Mouse (Mus musculus) cerebellum, adult 8-10 months (tissue): ENCODE data around the gene BC107364.
"Not testable (repeated sequence)": the region's sequence is repeated elsewhere in the genome, so short reads cannot be mapped to it uniquely, and the experiment has no call there.

Source experiments
- DNase-seq: peaks from one replicate; pipeline ENCODE4 v3.0.0; 2022

The BC107364 gene

GRCm38 (mm10) chr3:96485361-96485760, 33.3 kb upstream of the BC107364 start:
- no peak for DNase-seq

DNA sequence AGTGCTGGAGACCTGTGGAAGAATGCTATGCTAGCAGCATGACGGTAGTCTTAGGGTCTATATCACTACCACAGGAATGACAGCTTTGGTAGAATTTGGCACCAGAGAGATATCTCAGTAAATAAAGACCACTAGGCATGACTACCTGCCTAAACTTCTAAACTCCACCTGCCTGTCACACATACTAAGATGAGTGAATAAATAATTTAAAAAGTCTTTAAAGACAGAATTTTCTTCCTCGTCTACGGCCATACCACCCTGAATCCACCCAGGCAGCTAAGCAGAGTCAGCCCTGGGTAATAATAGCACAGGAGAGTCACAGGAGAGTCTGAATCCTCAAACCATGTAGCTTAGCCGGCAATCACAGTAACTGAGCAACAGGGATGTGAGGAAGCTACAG, 32.8 kb upstream of the BC107364 start:
- DNase-seq: no peak

DNA sequence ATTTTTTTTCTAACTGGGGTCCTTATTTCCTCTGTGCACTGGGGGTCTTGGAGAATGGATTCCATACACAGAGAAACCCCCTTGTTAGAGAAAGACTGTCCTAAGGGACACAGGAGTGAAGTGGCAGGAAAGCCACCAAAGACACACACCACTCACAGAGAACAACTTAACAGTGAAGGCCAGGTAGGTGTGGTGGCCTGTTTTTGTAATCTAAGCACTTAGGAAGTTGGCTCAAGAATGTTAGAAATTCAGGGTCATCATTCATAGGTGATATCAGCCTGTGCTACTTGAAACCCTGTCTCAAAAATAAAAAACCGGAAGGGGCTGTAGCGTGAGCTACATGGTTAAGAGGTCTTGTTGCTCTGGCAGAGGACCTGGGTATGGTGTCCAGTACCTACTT, 31.8 kb upstream of the BC107364 start:
- DNase-seq: no peak

DNA sequence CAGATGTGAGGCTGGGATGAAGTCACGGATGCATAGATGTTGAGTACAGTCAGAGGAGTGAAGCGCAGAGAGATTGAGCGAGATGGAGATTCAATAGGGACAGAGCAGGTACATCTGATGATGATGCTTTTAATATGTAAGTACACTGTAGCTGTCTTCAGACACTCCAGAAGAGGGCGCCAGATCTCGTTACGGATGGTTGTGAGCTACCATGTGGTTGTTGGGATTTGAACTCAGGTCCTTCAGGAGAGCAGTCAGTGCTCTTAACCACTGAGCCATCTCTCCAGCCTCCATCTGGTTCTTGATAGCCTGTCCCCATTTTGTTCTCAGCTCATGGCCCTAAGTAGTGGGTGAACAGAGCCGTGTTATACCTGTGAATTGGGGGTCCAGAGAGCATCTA, 30.9 kb upstream of the BC107364 start:
- not testable (repeated sequence) for DNase-seq

DNA sequence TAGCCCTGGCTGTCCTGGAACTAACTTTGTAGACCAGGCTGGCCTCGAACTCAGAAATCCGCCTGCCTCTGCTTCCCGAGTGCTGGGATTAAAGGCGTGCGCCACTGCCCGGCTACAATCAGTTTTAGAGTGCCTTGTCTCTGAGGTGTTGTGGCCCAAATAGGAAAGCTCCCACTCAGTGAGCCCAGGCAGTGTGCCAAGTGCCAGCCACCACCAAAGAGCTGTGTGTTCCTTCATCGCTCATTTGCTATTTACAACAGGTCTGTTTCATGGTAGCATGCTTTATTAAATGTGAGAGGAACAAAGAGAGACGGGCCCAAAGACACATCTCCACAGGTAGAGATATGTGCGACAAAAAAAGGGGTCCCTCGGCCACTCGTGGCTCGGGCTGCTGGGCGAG, 30.3 kb upstream of the BC107364 start:
- no peak for DNase-seq

DNA sequence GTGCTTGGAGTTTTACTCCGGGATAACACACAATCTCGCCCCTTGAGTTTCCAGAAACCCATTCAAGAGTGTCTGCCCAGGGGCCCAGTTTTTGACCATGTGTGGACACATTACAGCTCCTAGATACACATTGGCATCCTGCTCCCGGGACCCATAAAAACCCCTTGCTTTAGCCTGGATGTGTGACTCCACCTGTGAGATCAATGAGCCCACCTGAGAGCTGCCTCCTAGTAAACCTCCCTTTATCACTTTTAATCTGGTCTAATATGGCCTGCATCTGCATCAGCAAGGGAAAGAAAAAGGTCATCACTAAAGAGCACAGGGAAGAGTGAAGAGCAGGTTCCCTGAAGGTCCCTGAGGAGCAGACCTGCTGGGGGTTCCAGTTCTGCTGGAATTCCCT, 29.8 kb upstream of the BC107364 start:
- no peak for DNase-seq

GRCm38 (mm10) chr3:96480684-96481270, 28.7 kb upstream of the BC107364 start:
- DNase-seq: no peak

- DNase-seq: no peak
Observed at GRCm38 (mm10) chr3:96479249-96479648, 27.1 kb upstream of the BC107364 start.

GRCm38 (mm10) chr3:96477558-96477957, 25.5 kb upstream of the BC107364 start:
- no peak for DNase-seq

DNA sequence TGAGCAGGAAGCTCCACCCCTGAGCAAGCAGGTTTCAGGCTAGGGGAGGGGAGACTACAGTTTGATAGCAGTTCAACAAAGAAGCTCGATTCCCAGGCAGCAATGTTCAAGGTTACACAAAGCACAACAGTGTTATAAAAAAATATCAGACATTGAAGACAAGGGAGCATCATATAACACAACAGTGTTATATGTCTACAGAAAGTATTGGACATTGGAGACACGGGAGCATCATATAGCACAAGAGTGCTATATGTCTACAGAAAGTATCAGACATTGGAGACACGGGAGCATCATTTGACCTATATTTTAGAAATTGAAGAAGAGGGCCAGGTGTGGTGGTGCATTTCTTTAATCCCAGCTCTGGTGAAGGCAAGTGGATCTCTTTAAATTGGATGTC, 25.0 kb upstream of the BC107364 start:
- no peak for DNase-seq

DNA sequence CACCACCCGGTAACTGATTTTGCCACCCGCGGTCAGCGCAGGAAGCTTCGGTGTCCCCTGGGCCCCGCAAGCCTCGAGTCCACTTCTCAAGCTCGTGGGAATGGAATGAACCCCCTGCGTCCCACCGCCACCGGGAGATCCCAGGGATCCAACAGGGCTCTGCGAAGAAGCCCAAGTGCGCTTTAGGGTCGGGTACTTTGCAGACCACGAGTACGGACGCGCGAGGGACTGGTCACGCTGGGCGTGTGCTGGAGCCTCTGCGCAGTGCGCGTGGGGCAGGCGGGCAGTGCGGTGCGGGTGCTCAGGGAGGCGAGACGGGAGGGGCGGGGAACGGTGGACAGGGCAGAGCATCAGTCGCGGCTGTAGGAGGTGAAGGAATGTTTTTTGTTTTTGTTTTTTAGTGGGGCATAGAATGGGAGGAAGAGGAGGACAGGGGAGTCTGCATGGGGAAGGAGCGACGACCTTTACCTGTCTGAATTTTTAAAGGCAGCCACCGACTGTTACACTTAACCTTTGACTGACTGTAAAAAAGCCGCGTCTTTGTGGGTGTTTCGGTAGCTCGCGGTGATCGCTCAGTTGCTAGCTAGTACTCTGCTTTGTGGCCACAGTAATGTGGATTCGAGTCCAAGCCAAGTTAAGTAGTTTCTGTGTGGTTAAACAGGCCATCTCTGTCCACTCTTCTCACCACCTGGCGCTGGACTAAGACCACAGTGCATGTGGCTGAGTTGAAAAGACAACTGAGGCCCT, 23.0 kb upstream of the BC107364 start:
- no peak for DNase-seq

GRCm38 (mm10) chr3:96473556-96473955, 21.4 kb upstream of the BC107364 start:
- DNase-seq: not testable (repeated sequence)

DNA sequence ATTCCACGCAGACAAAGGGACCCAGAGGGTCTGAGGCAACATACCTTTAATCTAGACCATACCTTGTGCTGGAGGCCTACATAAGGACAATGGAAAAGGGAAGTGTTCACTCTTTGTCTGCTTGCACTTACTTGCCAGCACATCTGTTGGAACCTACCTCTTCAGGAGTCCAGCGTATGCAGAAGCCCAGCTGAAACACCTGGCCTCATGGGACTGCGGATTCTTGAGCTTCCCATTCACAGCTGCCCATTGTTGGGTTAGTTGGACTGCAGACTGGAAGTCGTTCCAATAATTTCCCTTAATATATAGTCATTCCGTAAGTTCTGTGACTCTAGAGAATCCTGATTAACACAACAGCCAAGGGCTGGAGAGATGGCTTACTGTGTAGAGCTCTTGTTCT, 20.0 kb upstream of the BC107364 start:
- no peak for DNase-seq

- no peak for DNase-seq
Observed at GRCm38 (mm10) chr3:96469626-96470025, 17.5 kb upstream of the BC107364 start.

GRCm38 (mm10) chr3:96468335-96468734, 16.2 kb upstream of the BC107364 start:
- not testable (repeated sequence) for DNase-seq

DNA sequence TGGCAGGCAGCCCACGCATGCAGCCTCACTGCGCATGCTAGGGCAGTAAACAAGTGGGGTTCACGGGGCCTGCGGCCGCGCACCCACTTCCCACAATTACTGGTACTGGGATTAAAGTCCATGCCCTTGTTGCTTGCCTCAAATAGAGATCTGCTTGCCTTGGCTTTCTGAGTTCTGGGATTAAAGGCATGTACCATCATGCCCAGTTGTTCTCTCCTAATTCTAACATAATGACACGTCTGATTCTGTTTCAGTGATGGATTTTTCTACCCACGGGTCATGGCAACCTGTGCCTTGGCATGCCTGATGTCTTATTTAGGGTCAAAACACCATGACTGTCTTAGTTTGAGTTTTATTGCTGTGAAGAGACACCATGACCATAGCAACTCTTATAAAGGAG, 15.5 kb upstream of the BC107364 start:
- no peak for DNase-seq

- DNase-seq: no peak
Observed at GRCm38 (mm10) chr3:96463891-96464290, 11.8 kb upstream of the BC107364 start.

DNA sequence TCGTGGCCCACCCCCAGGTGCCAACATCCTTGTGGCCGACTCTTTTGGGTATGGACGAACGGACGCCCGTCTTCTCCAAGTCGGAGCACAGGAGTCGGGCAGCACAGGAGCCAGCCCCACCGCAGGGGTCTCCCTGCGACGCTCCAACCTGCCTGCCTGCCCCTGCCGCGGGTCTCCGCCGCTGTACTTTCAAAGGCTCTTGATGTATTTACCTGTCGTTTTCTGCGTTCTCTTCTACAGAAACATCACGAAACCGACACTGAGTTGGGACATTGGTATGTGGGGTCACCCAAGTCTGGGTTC, 8.4 kb upstream of the BC107364 start:
- not testable (repeated sequence) for DNase-seq

GRCm38 (mm10) chr3:96459757-96460567, 7.9 kb upstream of the BC107364 start:
- DNase-seq: not testable (repeated sequence)

- not testable (repeated sequence) for DNase-seq
Observed at GRCm38 (mm10) chr3:96458886-96459439, 6.9 kb upstream of the BC107364 start.

- not testable (repeated sequence) for DNase-seq
Observed at GRCm38 (mm10) chr3:96458008-96458407, 5.9 kb upstream of the BC107364 start.

- DNase-seq: not testable (repeated sequence)
Observed at GRCm38 (mm10) chr3:96451181-96451737, 847 bp downstream of the BC107364 start.

DNA sequence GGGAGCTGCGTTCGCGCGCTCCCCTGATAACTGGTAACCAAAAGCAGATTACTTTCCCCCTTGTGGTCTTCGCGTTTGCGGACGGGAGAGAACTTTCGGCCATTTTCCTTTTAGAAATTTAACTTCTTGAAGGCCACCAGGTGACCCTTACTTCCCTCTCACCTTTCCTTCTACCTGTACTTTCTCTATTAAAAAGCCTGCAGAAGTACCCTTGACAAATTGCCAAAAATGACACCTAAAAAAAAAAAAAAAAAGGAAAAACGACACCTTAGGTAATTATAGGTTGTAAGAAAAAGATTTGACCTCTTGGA, 1.6 kb downstream of the BC107364 start:
- not testable (repeated sequence) for DNase-seq
